Mouse (Mus musculus) neural tube, embryonic 15.5 days (tissue): ENCODE data around the gene Lmnb2. TPM values are rescaled to one million over a fixed set of nuclear protein-coding genes. Genes with fewer than 3 reads are reported as not detected.
A peak's percentile ranks its signal among the peaks of the same experiment; 100 is the strongest.

ENCODE experiments used
- ATAC-seq: fragments of 200-750 bp; cut with Nextera tagmentation; 2 replicates; pipeline ENCODE4 v1.8.0; 2017; ENCODE audit warnings: mild to moderate bottlenecking, moderate TSS enrichment, moderate library complexity; ENCODE audit not compliant: low FRiP score
- H3K27ac ChIP-seq: fragments of 300-500 bp; sonication (generic); replicated peaks from 2 replicates; pipeline ENCODE4 v1.5.1; 2015; ENCODE audit warnings: mild to moderate bottlenecking, inconsistent platforms
- H3K27me3 ChIP-seq: fragments of 300-500 bp; sonication (generic); replicated peaks from 2 replicates; pipeline ENCODE4 v1.6.1; 2015; ENCODE audit warnings: inconsistent platforms
- H3K36me3 ChIP-seq: fragments of 300-500 bp; sonication (generic); 2 replicates; pipeline ENCODE4 v1.6.1; 2015; ENCODE audit warnings: inconsistent platforms
- H3K4me1 ChIP-seq: fragments of 300-500 bp; sonication (generic); 2 replicates; pipeline ENCODE4 v1.6.1; 2015; ENCODE audit warnings: inconsistent platforms
- H3K4me2 ChIP-seq: fragments of 300-500 bp; sonication (generic); 2 replicates; pipeline ENCODE4 v1.6.1; 2015; ENCODE audit warnings: inconsistent platforms, mild to moderate bottlenecking, moderate library complexity
- H3K4me3 ChIP-seq: fragments of 300-500 bp; sonication (generic); replicated peaks from 2 replicates; pipeline ENCODE4 v1.5.1; 2015; ENCODE audit warnings: mild to moderate bottlenecking, inconsistent platforms
- H3K9ac ChIP-seq: fragments of 300-500 bp; sonication (generic); replicated peaks from 2 replicates; pipeline ENCODE4 v1.6.1; 2015; ENCODE audit warnings: mild to moderate bottlenecking, inconsistent platforms
- H3K9me3 ChIP-seq: fragments of 300-500 bp; sonication (generic); replicated peaks from 2 replicates; pipeline ENCODE4 v1.6.1; 2016; ENCODE audit warnings: inconsistent platforms
- WGBS: fragments of 180-500 bp; shearing (Covaris S2); methylation state at CpG from one replicate; pipeline ENCODE4 v1.1.7; 2015; ENCODE audit warnings: mixed read lengths; 5-methylcytosine and 5-hydroxymethylcytosine counted together
- polyA plus RNA-seq: library from polyadenylated mRNA; unstranded; fragments of >200 nt; fragmentation: Nextera tagmentation; extraction: Ambion mirVana; gene quantifications from 2 replicates; pipeline ENCODE4 v1.2.1, GENCODE M21; 2015

The Lmnb2 gene
- polyA plus RNA-seq, 1 experiment from 2014 or later = 39.9 TPM

DNA sequence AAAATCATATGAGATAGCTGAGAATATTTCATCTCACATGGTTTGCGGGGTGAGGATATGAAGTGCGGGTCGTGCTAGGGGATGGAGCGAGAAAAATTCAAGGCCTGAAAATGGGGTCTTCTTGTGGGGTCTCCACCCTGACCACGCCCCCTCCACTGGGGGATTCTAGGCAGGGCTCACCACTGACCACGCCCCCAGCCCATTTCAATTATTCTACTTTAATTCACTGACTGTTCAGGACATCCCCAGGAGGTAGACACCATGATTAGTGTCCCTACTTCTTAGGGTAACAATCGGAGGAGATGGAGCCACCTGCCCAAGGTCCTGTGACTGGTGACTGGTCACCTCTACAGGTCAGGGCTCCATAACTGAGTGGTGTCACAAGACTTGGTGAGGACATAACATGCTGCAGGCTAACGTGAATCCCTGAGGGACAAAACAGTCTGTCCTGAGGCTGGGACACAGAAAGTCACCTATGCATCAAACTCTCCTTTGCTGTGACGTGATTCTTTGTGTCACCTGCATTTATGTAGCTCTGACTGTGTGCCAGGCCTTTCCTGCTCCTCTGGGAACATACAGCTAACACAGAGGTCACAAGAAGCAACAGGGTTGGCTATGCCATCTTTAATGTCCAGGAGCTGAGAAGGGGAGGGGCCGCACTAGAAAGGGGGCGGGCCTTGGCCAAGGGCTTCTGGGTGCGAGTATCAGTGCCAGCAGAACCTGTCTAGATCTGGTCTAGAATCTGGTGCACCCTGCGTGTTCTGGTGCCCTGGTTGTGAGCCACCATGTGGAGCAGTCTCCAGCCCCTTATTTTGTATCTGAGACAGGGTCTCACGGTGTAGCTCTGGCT lies 16.3 kb upstream of the Lmnb2 start:
- Histone ChIP-seq H3K9ac (no peak overlapping the region), H3K4me3 (peak overlapping the region; percentile 15; the same call in 1 of the 2 replicates), H3K4me1 (peaks cover 85% of the 10 kb centered on the region), H3K36me3 (no peaks in the 10 kb centered on the region), H3K27ac (no peak overlapping the region), H3K4me2 (peak overlapping the region; percentile 88), H3K9me3 (no peaks in the 10 kb centered on the region), H3K27me3 (peaks cover 70% of the 10 kb centered on the region)
- no peak for ATAC-seq
- WGBS = 36% methylated on average over 14 of the region's 14 CpGs

DNA sequence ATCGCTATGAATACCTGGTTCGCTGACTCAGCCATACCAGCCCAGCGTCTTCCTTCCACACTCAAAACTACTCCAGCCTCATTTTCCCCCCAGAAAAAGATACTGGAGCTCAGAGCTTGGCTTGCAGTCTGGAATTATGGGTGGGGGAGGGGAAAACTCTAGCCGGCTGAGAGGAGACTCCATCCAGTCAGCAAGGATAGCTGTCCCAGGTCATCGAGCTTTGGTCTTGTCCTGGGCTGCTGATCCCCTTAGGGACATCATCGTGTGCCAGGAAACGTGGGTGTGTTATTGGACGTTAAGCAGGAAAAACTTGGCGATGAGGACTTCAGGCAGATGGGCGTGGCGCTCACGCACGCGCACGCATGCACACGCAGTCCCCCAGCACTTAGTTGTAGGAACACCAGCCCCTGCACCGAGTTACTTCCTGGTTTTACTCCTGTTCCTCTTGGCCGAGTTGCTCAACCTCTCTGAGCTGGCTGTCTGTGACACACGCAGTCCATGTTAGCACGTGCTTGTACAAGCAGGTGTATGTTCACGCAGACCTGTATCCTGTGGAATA lies 15.5 kb upstream of the Lmnb2 start:
- H3K36me3 ChIP-seq = no peaks in the 10 kb centered on the region
- H3K27me3 ChIP-seq = peaks cover 70% of the 10 kb centered on the region
- WGBS = 3% methylated on average over 21 of the region's 21 CpGs
- no peak overlapping the region for H3K9ac ChIP-seq
- ATAC-seq = no peak
- peaks cover 84% of the 10 kb centered on the region for H3K4me1 ChIP-seq
- H3K4me2 ChIP-seq = peak overlapping the region; percentile 88
- no peaks in the 10 kb centered on the region for H3K9me3 ChIP-seq
- H3K4me3 ChIP-seq = peak overlapping the region; percentile 15
- no peak overlapping the region for H3K27ac ChIP-seq

DNA sequence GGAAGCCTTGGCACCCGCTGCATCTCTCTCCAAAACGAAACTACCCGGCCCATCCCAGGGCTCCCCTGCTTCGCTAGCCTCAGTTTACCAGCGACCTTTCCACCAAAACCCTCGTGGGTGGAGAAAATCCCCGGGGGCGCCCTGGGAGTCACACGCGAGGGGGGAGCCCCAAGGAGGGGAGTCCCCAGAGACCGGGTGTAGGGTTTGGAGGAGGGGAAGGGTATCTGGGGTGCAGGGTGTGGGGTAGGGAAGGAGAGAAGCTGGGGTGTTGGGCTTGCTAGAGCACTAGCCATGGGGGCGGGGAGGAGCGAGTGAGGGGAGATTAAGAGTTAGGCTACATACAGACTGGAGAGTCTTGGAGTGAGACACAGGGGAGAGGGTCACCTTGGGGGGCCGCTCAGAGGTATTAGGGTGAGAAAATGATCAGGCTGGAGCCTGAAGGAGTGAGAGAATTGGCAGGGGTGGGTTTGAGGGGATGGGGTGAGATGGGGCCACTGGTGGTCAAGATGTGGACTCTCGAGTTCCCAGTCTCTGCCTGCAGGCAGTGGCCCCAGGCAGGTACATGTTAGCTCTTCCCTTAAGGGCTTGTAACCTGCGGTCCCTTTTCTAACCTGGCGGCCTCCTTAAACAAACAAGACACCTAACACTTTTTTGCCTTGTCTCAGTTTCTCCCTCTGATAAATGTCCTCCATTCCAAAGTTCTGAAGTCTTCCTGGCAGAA lies 14.8 kb upstream of the Lmnb2 start:
- Histone ChIP-seq H3K9me3 (no peaks in the 10 kb centered on the region), H3K9ac (no peak overlapping the region), H3K4me1 (peaks cover 79% of the 10 kb centered on the region), H3K27ac (no peak overlapping the region), H3K36me3 (no peaks in the 10 kb centered on the region), H3K4me2 (peak overlapping the region; percentile 88), H3K27me3 (peaks cover 70% of the 10 kb centered on the region), H3K4me3 (peak overlapping the region; percentile 50)
- no peak for ATAC-seq
- 3% methylated on average over 17 of the region's 17 CpGs for WGBS

DNA sequence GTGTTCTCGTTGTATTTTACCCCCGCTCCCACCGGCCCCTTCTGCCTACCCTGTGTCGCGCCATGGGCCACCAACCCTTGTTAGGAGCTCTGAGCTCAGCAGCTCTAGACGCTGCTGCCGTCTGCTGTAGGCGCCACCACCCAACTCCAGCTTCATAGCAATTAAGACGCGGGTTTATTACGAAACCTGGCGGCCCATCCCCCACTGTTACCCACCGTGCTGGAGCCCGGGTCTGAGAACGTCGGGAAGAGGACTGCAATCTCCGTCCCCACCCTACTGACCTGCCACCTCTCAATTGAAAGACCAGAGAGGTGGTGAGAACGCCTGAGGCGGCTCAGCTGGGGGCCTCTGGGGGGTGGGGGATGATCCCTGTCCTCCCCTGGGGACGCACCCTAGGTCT lies 14.2 kb upstream of the Lmnb2 start:
- ATAC-seq = no peak
- no peaks in the 10 kb centered on the region for H3K36me3 ChIP-seq
- peak overlapping the region; percentile 50 for H3K4me3 ChIP-seq
- no peak overlapping the region for H3K9ac ChIP-seq
- H3K9me3 ChIP-seq = no peaks in the 10 kb centered on the region
- WGBS = 1% methylated on average over 20 of the region's 20 CpGs
- H3K27ac ChIP-seq = no peak overlapping the region
- peaks cover 68% of the 10 kb centered on the region for H3K27me3 ChIP-seq
- peak overlapping the region; percentile 88 for H3K4me2 ChIP-seq
- peaks cover 72% of the 10 kb centered on the region for H3K4me1 ChIP-seq

GRCm38 (mm10) chr10:80931695-80932094 lies 13.7 kb upstream of the Lmnb2 start:
- H3K9ac ChIP-seq = no peak overlapping the region
- ATAC-seq = no peak
- no peaks in the 10 kb centered on the region for H3K9me3 ChIP-seq
- peak overlapping the region; percentile 50 for H3K4me3 ChIP-seq
- H3K4me1 ChIP-seq = peaks cover 67% of the 10 kb centered on the region
- H3K4me2 ChIP-seq = peak overlapping the region; percentile 88
- no peak overlapping the region for H3K27ac ChIP-seq
- peaks cover 63% of the 10 kb centered on the region for H3K27me3 ChIP-seq
- H3K36me3 ChIP-seq = no peaks in the 10 kb centered on the region
- 2% methylated on average over 26 of the region's 26 CpGs for WGBS

DNA sequence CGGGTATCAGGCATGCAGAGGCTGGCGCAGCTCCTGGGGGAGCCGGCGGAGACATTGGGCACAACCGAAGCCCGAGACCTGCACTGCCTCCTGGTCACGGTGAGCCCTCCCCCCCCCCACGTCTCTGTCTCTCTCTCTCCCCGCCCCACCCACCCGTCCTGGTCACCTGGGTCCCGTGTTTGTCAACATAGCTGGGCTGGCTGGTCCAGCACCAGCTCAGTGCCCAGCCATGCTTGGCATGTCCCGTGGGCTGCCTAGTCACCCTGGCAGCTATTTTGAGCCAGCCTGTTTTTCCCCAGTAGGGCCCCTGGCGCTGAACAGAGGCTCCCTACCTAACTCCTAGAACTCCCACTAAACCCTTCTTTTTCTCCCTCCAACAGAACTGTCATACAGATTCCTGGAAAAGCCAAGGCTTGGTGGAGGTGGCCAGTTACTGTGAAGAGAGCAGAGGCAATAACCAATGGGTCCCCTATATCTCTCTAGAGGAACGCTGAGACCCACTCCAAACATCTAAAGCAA lies 13.2 kb upstream of the Lmnb2 start:
- Histone ChIP-seq H3K4me3 (peak overlapping the region; percentile 50), H3K4me1 (peaks cover 62% of the 10 kb centered on the region), H3K9me3 (no peaks in the 10 kb centered on the region), H3K27ac (no peak overlapping the region), H3K27me3 (peaks cover 58% of the 10 kb centered on the region), H3K9ac (peak overlapping the region; percentile 43), H3K36me3 (no peaks in the 10 kb centered on the region), H3K4me2 (peak overlapping the region; percentile 88)
- no peak for ATAC-seq
- 3% methylated on average over 12 of the region's 14 CpGs for WGBS

DNA sequence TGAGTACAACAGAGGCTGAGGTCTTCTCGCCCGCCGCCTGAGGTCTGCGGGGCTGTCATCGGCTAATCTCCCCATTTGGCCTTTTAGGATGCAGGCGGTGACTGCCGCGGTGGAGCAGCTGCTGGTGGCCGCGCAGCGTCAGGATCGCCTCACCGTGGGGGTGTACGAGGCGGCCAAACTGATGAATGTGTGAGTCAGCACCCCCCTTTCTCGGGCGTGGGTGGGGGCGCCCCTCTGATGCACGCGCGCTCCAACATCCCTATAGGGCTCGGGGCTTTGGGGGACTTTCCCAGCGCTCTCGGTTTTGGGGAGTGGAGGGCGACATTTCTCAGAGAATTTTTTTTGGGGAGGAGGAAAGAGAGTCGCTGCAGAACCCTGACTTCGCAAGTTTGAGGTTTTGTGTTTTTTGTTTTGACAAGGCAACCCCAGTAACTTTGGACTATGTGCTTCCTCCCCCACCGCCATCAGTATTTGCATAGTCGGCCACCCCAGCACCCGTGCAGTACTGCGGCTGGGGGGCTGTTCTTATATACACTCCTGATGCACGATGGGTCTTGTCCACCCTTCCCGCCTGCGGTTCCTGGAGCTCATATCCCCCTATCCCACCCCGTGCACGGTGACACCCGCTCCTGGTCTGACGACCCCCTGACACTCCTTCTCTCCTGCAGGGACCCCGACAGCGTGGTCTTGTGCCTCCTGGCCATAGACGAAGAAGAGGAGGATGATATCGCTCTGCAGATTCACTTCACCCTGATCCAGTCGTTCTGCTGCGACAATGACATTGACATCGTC lies 12.5 kb upstream of the Lmnb2 start:
- H3K27me3 ChIP-seq = peaks cover 54% of the 10 kb centered on the region
- H3K4me1 ChIP-seq = peaks cover 56% of the 10 kb centered on the region
- H3K27ac ChIP-seq = 0 out of 2 replicates have a peak overlapping the region, but pooled peaks have one; percentile 29
- H3K9ac ChIP-seq = peak overlapping the region; percentile 43
- H3K4me2 ChIP-seq = peak overlapping the region; percentile 88
- no peaks in the 10 kb centered on the region for H3K9me3 ChIP-seq
- H3K4me3 ChIP-seq = peak overlapping the region; percentile 50
- ATAC-seq = no peak
- under 1% methylated on average over 45 of the region's 45 CpGs for WGBS
- no peaks in the 10 kb centered on the region for H3K36me3 ChIP-seq

DNA sequence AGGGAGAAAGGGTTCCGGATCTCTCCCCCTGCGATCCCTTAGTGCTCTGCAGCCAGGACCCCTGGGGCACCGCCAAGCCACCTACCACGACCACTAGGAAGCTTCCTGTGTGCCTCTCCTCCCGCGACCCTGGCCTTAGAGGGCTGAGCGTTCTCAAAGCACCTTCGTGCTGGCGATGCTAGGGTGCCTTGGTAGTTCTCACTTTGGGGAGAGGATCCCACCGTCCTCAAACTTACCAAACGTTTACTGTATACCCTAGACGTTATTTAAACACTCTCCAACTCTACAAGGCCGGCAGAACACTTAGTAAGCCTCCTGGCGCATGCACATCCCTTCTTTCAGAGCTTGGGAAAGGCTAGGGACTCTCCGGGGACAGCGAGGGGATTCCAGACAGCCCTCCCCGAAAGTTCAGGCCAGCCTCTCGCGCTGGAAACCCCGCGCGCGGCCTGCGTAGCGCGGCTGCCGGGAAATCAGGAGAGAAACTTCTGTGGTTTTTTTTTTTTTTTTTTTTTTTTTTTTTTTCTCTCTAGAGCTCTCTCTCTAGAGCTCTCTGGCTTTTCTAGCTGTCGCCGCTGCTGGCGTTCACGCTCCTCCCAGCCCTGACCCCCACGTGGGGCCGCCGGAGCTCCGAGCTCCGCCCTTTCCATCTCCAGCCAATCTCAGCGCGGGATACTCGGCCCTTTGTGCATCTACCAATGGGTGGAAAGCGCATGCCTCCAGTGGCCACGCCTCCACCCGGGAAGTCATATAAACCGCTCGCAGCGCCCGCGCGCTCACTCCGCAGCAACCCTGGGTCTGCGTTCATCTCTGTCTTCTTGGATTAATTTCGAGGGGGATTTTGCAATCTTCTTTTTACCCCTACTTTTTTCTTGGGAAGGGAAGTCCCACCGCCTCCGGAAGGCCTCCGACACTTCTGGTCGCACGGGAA lies 11.5 kb upstream of the Lmnb2 start, which contains the start of gene Gadd45b:
Gene Gadd45b, plus strand, starts transcription at position 775 of the 928 bp plus-strand sequence.
- WGBS = under 1% methylated on average over 56 of the region's 56 CpGs

DNA sequence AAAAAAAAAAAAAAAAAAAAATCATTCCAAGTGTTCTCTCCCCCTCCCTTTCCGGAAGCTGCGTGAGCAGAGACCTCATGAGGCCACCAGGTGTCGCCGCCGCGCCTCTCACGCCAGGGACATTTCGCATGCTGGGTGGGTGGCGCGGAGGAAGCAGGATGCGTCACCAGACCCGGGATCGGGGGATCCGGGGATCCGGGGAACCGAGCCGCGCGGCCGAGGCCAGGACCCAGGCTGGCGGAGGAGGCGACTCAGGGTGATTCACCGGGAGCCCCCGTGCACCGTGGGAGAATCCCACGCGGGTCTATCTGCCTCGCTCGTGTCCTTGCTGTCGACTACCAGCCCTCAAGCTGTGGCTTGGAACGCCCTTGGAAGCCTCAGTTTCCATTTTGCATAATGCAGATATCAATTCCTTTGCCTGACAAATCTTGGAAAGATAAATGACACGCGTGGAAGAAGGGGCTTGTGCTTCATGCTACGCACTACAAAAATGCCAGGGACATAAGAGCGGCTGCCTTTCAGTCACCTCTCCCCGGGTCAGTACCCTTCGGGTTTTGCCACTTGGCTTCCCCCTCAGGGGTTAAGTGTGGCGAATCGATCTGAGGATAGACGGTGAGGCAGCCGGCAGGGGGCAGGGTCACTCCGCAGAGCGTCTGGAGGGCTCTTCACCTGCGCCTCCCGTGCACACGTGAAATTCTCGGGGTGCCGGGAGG lies 10.7 kb upstream of the Lmnb2 start:
- H3K4me3 ChIP-seq = peak overlapping the region; percentile 50
- H3K9me3 ChIP-seq = no peaks in the 10 kb centered on the region
- peak overlapping the region; percentile 88 for H3K4me2 ChIP-seq
- no peaks in the 10 kb centered on the region for H3K36me3 ChIP-seq
- WGBS = under 1% methylated on average over 48 of the region's 48 CpGs
- peak overlapping the region; percentile 72 for H3K9ac ChIP-seq
- peak; percentile 40 for ATAC-seq
- peaks cover 48% of the 10 kb centered on the region for H3K4me1 ChIP-seq
- H3K27me3 ChIP-seq = peaks cover 37% of the 10 kb centered on the region
- peak overlapping the region; percentile 72 for H3K27ac ChIP-seq

More for the DNA sequence above, 11.5 kb upstream of the Lmnb2 start, which contains the start of gene Gadd45b:
- peak; percentile 91 for ATAC-seq
- Histone ChIP-seq H3K4me1 (peaks cover 51% of the 10 kb centered on the region), H3K9ac (peak within 1 kb of the TSS; percentile 72), H3K27me3 (peaks cover 45% of the 10 kb centered on the region), H3K9me3 (no peaks in the 10 kb centered on the region), H3K36me3 (no peaks in the 10 kb centered on the region), H3K4me3 (peak within 1 kb of the TSS; percentile 50), H3K27ac (peak within 1 kb of the TSS; percentile 72), H3K4me2 (peak within 1 kb of the TSS; percentile 88)

DNA sequence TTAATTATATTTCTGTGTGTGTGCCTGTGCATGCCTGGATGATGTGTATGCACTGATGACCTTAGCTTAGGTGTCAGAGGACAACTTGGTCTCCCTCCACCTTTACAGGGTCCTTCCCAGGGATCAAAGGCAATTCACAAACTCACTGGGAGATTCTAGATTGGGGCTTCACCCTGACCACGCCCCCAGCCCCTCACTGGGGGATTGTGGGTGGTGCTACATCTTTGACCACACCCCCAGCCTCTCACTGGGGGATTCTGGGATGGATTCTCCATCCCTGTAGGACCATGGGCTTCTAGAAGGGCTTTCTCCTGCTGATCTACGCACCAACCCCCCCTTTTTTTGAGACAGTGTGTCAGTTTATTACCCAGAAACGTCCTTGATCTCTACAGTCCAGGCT lies 7.4 kb upstream of the Lmnb2 start:
- H3K9ac ChIP-seq = no peak overlapping the region
- H3K27ac ChIP-seq = no peak overlapping the region
- no peak overlapping the region for H3K4me2 ChIP-seq
- H3K4me1 ChIP-seq = peaks cover 20% of the 10 kb centered on the region
- no peaks in the 10 kb centered on the region for H3K9me3 ChIP-seq
- no peak for ATAC-seq
- WGBS = 52% methylated on average over 3 of the region's 3 CpGs
- no peaks in the 10 kb centered on the region for H3K36me3 ChIP-seq
- no peak overlapping the region for H3K4me3 ChIP-seq
- peaks cover 4% of the 10 kb centered on the region for H3K27me3 ChIP-seq
